11 mouse cellular contexts compared by ENCODE assay signal in the genomic region with DNA sequence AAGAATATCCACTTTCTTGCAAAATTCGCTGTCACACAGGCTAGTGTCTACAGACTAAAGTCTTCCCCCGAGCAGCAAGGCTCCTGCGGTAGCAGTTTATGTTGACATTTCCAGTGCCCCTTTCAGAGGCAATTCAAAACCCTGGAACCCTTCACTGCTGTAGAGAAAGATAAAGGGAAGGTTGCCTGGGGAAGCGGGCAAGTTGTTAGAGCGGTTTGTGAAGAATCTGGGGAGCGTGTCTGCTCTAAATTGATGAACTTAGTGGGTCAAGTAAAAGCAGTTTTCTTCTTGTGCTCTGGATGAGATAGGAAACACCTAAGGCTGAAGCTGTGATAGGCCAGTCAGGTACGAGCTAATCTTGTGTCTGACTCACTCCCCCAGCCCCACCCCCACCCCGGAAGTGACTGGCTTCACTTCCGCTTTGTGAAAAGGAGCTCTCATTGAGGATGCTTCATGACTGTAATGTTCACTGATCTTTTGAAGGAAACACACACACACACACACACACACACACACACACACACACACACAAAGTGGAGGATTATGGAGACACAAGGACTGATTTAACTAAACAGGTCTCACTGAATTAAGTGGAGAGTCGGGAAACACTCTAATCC.
A peak's percentile ranks its signal among the peaks of the same experiment; 100 is the strongest.
DNase-seq lines count a peak whose midpoint lies in the region; ATAC-seq lines count a peak whose summit lies in the region.
"Had no signal": no experiment of that assay in that cellular context is flagged by ENCODE, and none has a peak within 500 bp of the region (broad histone marks: within the 10 kb centered on the region; RNA-seq: fewer than 3 reads in every experiment).

No protein-coding gene starts in this region.

- no peaks in the 10 kb centered on the region for H3K27me3 ChIP-seq in kidney, embryonic 15.5 days
- H3K27me3 ChIP-seq in hindbrain, embryonic 12.5 days: no peaks in the 10 kb centered on the region
- H3K27me3 ChIP-seq: Patski had no signal

- no peaks in the 10 kb centered on the region for H3K36me3 ChIP-seq in kidney, embryonic 15.5 days
- no peaks in the 10 kb centered on the region for H3K36me3 ChIP-seq in hindbrain, embryonic 12.5 days

- DNase-seq in kidney, adult 18-20 months: no peak
- peak; percentile 13 for DNase-seq in naive thymus-derived CD4-positive, alpha-beta T cell, adult 2 months (ENCODE audit: low read depth)
- DNase-seq in layer of hippocampus, postnatal 25 days (ENCODE audit: extremely low spot score in 1 of 2, low spot score in 1 of 2): no peak
- DNase-seq in cerebellum, postnatal 14 days: no peak
- DNase-seq in right cerebral cortex, postnatal 14 days: no peak
- DNase-seq: lung, adult 2 months; thymus, adult 2 months had no signal

- no peak overlapping the region for H3K4me3 ChIP-seq in kidney, embryonic 15.5 days (replicated peaks)
- no peak overlapping the region for H3K4me3 ChIP-seq in hindbrain, embryonic 12.5 days

- peak overlapping the region; percentile 7 for H3K4me2 ChIP-seq in kidney, embryonic 15.5 days
- peak overlapping the region; percentile 25 for H3K4me2 ChIP-seq in hindbrain, embryonic 12.5 days (replicated peaks)

- peak; percentile 36; the same call in 1 of the 2 replicates for ATAC-seq in kidney, embryonic 15.5 days (replicated peaks; ENCODE audit: low FRiP score)
- ATAC-seq in common myeloid progenitor, adult 5-6 weeks (replicated peaks; ENCODE audit: low read depth, poor library complexity, severe bottlenecking): peak; percentile 63
- no peak for ATAC-seq in hindbrain, embryonic 12.5 days (ENCODE audit: low FRiP score)
- ATAC-seq: Patski had no signal

- H3K9ac ChIP-seq in kidney, embryonic 15.5 days: no peak overlapping the region
- H3K9ac ChIP-seq in hindbrain, embryonic 12.5 days: no peak overlapping the region

- no peaks in the 10 kb centered on the region for H3K9me3 ChIP-seq in kidney, embryonic 15.5 days (replicated peaks)
- no peaks in the 10 kb centered on the region for H3K9me3 ChIP-seq in hindbrain, embryonic 12.5 days (replicated peaks)

- peaks cover 11% of the 10 kb centered on the region; the same call in 1 of the 2 replicates for H3K4me1 ChIP-seq in kidney, embryonic 15.5 days
- H3K4me1 ChIP-seq in hindbrain, embryonic 12.5 days: peaks cover 12% of the 10 kb centered on the region

- no peak overlapping the region for H3K27ac ChIP-seq in kidney, embryonic 15.5 days
- 0 out of 2 replicates have a peak overlapping the region, but pooled peaks have one; percentile 36 for H3K27ac ChIP-seq in hindbrain, embryonic 12.5 days

- WGBS in kidney, embryonic 15.5 days: 35% methylated on average over 10 of the region's 10 CpGs
- 39% methylated on average over 10 of the region's 10 CpGs for WGBS in hindbrain, embryonic 12.5 days
